7 mouse cellular contexts compared by ENCODE assay signal in genomic region chr11:109722711-109723110, GRCm38 (mm10). TPM values are rescaled to one million over a fixed set of nuclear protein-coding genes. Genes with fewer than 3 reads are reported as not detected.
DNase-seq lines count a peak whose midpoint lies in the region; ATAC-seq lines count a peak whose summit lies in the region.

No protein-coding gene starts in this region.

- intact Hi-C loops in heart, postnatal 10 days (cut with DNase I), result loop anchor here (1.0 kb wide), 1 partner anchor 138 kb away; no protein-coding TSS in a partner anchor

- peak; percentile 21 for DNase-seq in CD4-positive helper T cell, adult 2 months (ENCODE audit: low read depth, low spot score)
- DNase-seq in adrenal gland, postnatal 14 days, result peak; percentile 44
- peak; percentile 65 to 70 for DNase-seq in heart, postnatal 10 days
- DNase-seq in liver, embryonic 13.5 days, result no peak
- DNase-seq in thymus, postnatal 14 days, result no peak
- DNase-seq in layer of hippocampus, adult 8-10 months (ENCODE audit: low spot score in 2 of 2), result no peak
- no peak for DNase-seq in urinary bladder, postnatal 25 days (ENCODE audit: low spot score)

- no peak for ATAC-seq in liver, embryonic 13.5 days (ENCODE audit: low read depth)

- peaks cover 33% of the 10 kb centered on the region for H3K27me3 ChIP-seq in liver, embryonic 13.5 days

- H3K9ac ChIP-seq in liver, embryonic 13.5 days, result no peak overlapping the region; the same call in 1 of the 2 replicates

- H3K4me1 ChIP-seq in liver, embryonic 13.5 days (replicated peaks), result peaks cover 15% of the 10 kb centered on the region

- H3K27ac ChIP-seq in liver, embryonic 13.5 days, result no peak overlapping the region; the same call in 1 of the 2 replicates

- H3K4me2 ChIP-seq in liver, embryonic 13.5 days, result peak overlapping the region; percentile 62; the same call in 1 of the 2 replicates

- peak overlapping the region; percentile 53; the same call in 1 of the 2 replicates for H3K4me3 ChIP-seq in liver, embryonic 13.5 days (replicated peaks)

- H3K36me3 ChIP-seq in liver, embryonic 13.5 days, result no peaks in the 10 kb centered on the region

- no peaks in the 10 kb centered on the region for H3K9me3 ChIP-seq in liver, embryonic 13.5 days (replicated peaks)

- 15% methylated on average over 4 of the region's 4 CpGs for WGBS in liver, embryonic 13.5 days (ENCODE audit: insufficient replicate concordance)

RNA-seq across cellular contexts. Expression of gene Fam20a, which starts 0.6 kb away (rescaled TPM):
- 6.0 and 9.0 TPM in 2 replicates for total RNA-seq in adrenal gland, postnatal 14 days (2021)
- 1 to 10 TPM; 6.2 to 7.6 TPM for total RNA-seq in heart, postnatal 10 days (2021)
- 3.7 and 4.1 TPM in 2 replicates for polyA plus RNA-seq in liver, embryonic 13.5 days (2015; fragmentation: Nextera tagmentation; extraction: Ambion mirVana)
- 10 to 100 TPM; 12.3 to 14.9 (median 13.1) TPM for total RNA-seq in layer of hippocampus, adult 8-10 months (2022)

Comparison
In these comparisons a context has a peak if more than half of its experiments do, and no peak if none do; other contexts are left out.
1. DNase-seq: peak in CD4-positive helper T cell, adult 2 months (single experiment), adrenal gland, postnatal 14 days (single experiment) and heart, postnatal 10 days (2 of 2); none in liver, embryonic 13.5 days (single experiment), thymus, postnatal 14 days (single experiment), layer of hippocampus, adult 8-10 months (0 of 2) and urinary bladder, postnatal 25 days (single experiment).